Mouse (Mus musculus): Measurements from ENCODE around the gene Slc37a1. TPM values are rescaled to one million over a fixed set of nuclear protein-coding genes. Genes with fewer than 3 reads are reported as not detected.
A peak's percentile ranks its signal among the peaks of the same experiment; 100 is the strongest.

Gene Slc37a1
- polyA plus RNA-seq, 1 experiment from 2014 or later = 1.8 TPM

DNA sequence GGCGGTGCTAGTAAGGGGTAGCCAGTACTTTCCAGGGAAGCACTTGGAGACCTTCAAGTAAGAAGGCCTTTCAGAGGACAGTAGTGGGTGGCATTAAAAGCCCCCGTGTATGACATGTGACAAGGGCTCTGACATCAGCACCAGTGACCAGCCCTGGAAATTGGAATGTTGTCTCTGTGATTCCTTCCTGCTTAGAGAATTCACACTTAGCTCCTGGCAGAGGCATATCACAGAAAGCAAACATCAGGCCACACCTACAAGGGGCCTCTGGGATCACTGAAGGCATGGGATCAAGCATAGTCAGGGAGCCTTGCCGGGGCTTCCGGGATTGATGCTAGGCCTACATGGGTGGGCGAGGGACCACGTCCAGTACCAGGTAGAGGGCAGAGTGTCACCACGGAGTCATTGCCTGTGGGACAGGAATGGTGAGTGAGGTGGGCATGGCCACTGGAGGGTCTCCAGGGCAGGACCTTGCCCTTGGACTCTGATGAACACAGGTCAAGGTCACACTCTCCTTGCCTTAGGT is 21.8 kb downstream of the Slc37a1 start:
- Histone ChIP-seq H3K9ac (replicated peaks; ENCODE audit: low read length) (no peak overlapping the region), H3K36me3 (replicated peaks; ENCODE audit: control insufficient read depth, insufficient read depth, low read depth, low read length) (no peaks in the 10 kb centered on the region), H3K4me3 (ENCODE audit: low read depth, low read length) (no peak overlapping the region), H3K27me3 (ENCODE audit: control insufficient read depth, insufficient read depth, low read length) (no peaks in the 10 kb centered on the region), H3K4me1 (ENCODE audit: control insufficient read depth, insufficient read depth, low read length) (peaks cover 3% of the 10 kb centered on the region; the same call in 1 of the 2 replicates), H3K27ac (replicated peaks; ENCODE audit: low read depth, low read length) (no peak overlapping the region), H3K4me2 (ENCODE audit: low read depth, low read length) (no peak overlapping the region), H3K9me3 (replicated peaks; ENCODE audit: control insufficient read depth, low read length) (no peaks in the 10 kb centered on the region)
- 88% methylated on average over 7 of the region's 7 CpGs for WGBS
- no peak for ATAC-seq (replicated peaks; ENCODE audit: insufficient number of reproducible peaks, low FRiP score, low TSS enrichment, low read depth)
- DNase-seq (ENCODE audit: low spot score) = no peak

GRCm38 (mm10) chr17:31309281-31309793 is 22.7 kb downstream of the Slc37a1 start:
- H3K9me3 ChIP-seq (replicated peaks; ENCODE audit: control insufficient read depth, low read length) = no peaks in the 10 kb centered on the region
- no peak overlapping the region for H3K4me2 ChIP-seq (ENCODE audit: low read depth, low read length)
- H3K27me3 ChIP-seq (ENCODE audit: control insufficient read depth, insufficient read depth, low read length) = no peaks in the 10 kb centered on the region
- no peak overlapping the region; the same call in 1 of the 2 replicates for H3K27ac ChIP-seq (replicated peaks; ENCODE audit: low read depth, low read length)
- H3K4me3 ChIP-seq (ENCODE audit: low read depth, low read length) = no peak overlapping the region
- WGBS = 25% methylated on average over 6 of the region's 6 CpGs
- no peak overlapping the region for H3K9ac ChIP-seq (replicated peaks; ENCODE audit: low read length)
- ATAC-seq (replicated peaks; ENCODE audit: insufficient number of reproducible peaks, low FRiP score, low TSS enrichment, low read depth) = peak; percentile 79
- peak; percentile 91 for DNase-seq (ENCODE audit: low spot score)
- peaks cover 3% of the 10 kb centered on the region; the same call in 1 of the 2 replicates for H3K4me1 ChIP-seq (ENCODE audit: control insufficient read depth, insufficient read depth, low read length)
- H3K36me3 ChIP-seq (replicated peaks; ENCODE audit: control insufficient read depth, insufficient read depth, low read depth, low read length) = no peaks in the 10 kb centered on the region

DNA sequence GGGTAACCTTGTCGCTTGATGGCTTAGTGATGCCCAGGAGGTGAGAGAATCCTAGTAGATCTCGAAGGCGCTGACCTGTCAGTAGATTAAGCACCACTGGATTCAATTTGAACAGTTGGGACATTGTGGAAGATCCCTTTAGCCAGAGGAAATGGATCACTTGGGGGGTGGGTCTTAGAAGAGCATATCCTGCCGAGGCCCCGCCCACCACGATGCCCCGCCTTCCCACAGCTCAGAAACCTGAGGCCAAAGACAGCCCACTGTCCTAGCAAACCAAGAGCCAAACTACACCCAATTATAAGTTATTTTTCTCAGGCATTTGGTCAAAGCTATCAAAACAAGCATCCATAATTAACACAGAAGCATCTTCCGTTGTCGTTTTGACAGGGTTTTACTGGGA is 24.5 kb downstream of the Slc37a1 start:
- Histone ChIP-seq H3K27ac (replicated peaks; ENCODE audit: low read depth, low read length) (no peak overlapping the region), H3K9me3 (replicated peaks; ENCODE audit: control insufficient read depth, low read length) (no peaks in the 10 kb centered on the region), H3K4me2 (ENCODE audit: low read depth, low read length) (no peak overlapping the region), H3K4me1 (ENCODE audit: control insufficient read depth, insufficient read depth, low read length) (no peaks in the 10 kb centered on the region), H3K9ac (replicated peaks; ENCODE audit: low read length) (no peak overlapping the region), H3K27me3 (ENCODE audit: control insufficient read depth, insufficient read depth, low read length) (no peaks in the 10 kb centered on the region), H3K4me3 (ENCODE audit: low read depth, low read length) (no peak overlapping the region), H3K36me3 (replicated peaks; ENCODE audit: control insufficient read depth, insufficient read depth, low read depth, low read length) (no peaks in the 10 kb centered on the region)
- ATAC-seq (replicated peaks; ENCODE audit: insufficient number of reproducible peaks, low FRiP score, low TSS enrichment, low read depth) (no peak), DNase-seq (ENCODE audit: low spot score) (no peak)
- WGBS = 75% methylated on average over 9 of the region's 9 CpGs

DNA sequence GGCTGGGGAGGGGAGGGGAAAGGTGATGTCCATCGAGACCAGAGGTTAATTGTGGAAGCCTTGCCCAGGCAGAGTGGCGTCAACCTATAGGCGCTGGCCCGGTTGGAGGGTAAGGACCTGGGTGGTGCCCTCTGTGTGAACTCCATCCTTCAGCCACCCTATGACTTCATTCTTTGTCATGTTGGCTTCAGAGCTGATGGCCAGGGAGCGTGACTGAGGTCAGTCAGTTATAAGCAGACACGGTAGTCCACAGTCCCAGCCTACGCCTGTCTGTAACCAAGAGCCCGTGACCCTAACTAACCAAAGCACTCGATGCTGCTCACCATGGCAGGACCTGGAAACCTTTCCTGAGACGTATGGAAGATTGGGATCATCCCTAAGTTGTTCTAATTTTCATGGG is 26.1 kb downstream of the Slc37a1 start:
- Histone ChIP-seq H3K9me3 (replicated peaks; ENCODE audit: control insufficient read depth, low read length) (no peaks in the 10 kb centered on the region), H3K4me3 (ENCODE audit: low read depth, low read length) (no peak overlapping the region), H3K4me1 (ENCODE audit: control insufficient read depth, insufficient read depth, low read length) (no peaks in the 10 kb centered on the region), H3K4me2 (ENCODE audit: low read depth, low read length) (no peak overlapping the region), H3K27me3 (ENCODE audit: control insufficient read depth, insufficient read depth, low read length) (no peaks in the 10 kb centered on the region), H3K27ac (replicated peaks; ENCODE audit: low read depth, low read length) (no peak overlapping the region), H3K9ac (replicated peaks; ENCODE audit: low read length) (no peak overlapping the region), H3K36me3 (replicated peaks; ENCODE audit: control insufficient read depth, insufficient read depth, low read depth, low read length) (no peaks in the 10 kb centered on the region)
- DNase-seq (ENCODE audit: low spot score) (no peak), ATAC-seq (replicated peaks; ENCODE audit: insufficient number of reproducible peaks, low FRiP score, low TSS enrichment, low read depth) (no peak)
- 65% methylated on average over 10 of the region's 10 CpGs for WGBS

GRCm38 (mm10) chr17:31315046-31315792 is 28.6 kb downstream of the Slc37a1 start:
- DNase-seq (ENCODE audit: low spot score) (no peak), ATAC-seq (replicated peaks; ENCODE audit: insufficient number of reproducible peaks, low FRiP score, low TSS enrichment, low read depth) (no peak)
- 32% methylated on average over 13 of the region's 13 CpGs for WGBS
- Histone ChIP-seq H3K36me3 (replicated peaks; ENCODE audit: control insufficient read depth, insufficient read depth, low read depth, low read length) (no peaks in the 10 kb centered on the region), H3K4me2 (ENCODE audit: low read depth, low read length) (no peak overlapping the region), H3K4me3 (ENCODE audit: low read depth, low read length) (no peak overlapping the region), H3K9ac (replicated peaks; ENCODE audit: low read length) (no peak overlapping the region), H3K9me3 (replicated peaks; ENCODE audit: control insufficient read depth, low read length) (no peaks in the 10 kb centered on the region), H3K4me1 (ENCODE audit: control insufficient read depth, insufficient read depth, low read length) (no peaks in the 10 kb centered on the region), H3K27ac (replicated peaks; ENCODE audit: low read depth, low read length) (no peak overlapping the region), H3K27me3 (ENCODE audit: control insufficient read depth, insufficient read depth, low read length) (no peaks in the 10 kb centered on the region)

DNA sequence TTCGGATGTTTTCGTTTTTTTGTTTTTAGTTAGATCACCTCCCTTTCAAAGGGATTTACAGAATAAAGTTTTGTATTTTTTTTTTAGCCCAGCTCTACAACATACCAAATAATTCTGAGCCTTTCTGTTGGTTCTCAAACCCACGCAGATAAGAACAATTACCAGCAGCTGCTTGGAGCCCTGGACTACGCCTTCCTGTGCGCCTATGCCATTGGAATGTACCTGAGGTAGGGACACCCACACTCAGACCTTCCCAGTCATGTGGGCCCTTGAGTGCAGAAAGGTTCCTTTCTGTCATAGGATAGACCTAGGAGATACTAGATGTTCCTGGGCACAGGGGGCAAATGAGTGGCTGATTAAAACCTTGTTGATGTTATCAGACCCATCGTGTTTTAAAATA is 29.4 kb downstream of the Slc37a1 start:
- H3K27me3 ChIP-seq (ENCODE audit: control insufficient read depth, insufficient read depth, low read length) = no peaks in the 10 kb centered on the region
- H3K9ac ChIP-seq (replicated peaks; ENCODE audit: low read length) = no peak overlapping the region
- no peak overlapping the region for H3K4me3 ChIP-seq (ENCODE audit: low read depth, low read length)
- no peaks in the 10 kb centered on the region for H3K4me1 ChIP-seq (ENCODE audit: control insufficient read depth, insufficient read depth, low read length)
- H3K36me3 ChIP-seq (replicated peaks; ENCODE audit: control insufficient read depth, insufficient read depth, low read depth, low read length) = no peaks in the 10 kb centered on the region
- 82% methylated on average over 6 of the region's 6 CpGs for WGBS
- H3K27ac ChIP-seq (replicated peaks; ENCODE audit: low read depth, low read length) = no peak overlapping the region
- no peak overlapping the region for H3K4me2 ChIP-seq (ENCODE audit: low read depth, low read length)
- no peak for DNase-seq (ENCODE audit: low spot score)
- no peaks in the 10 kb centered on the region for H3K9me3 ChIP-seq (replicated peaks; ENCODE audit: control insufficient read depth, low read length)
- no peak for ATAC-seq (replicated peaks; ENCODE audit: insufficient number of reproducible peaks, low FRiP score, low TSS enrichment, low read depth)

DNA sequence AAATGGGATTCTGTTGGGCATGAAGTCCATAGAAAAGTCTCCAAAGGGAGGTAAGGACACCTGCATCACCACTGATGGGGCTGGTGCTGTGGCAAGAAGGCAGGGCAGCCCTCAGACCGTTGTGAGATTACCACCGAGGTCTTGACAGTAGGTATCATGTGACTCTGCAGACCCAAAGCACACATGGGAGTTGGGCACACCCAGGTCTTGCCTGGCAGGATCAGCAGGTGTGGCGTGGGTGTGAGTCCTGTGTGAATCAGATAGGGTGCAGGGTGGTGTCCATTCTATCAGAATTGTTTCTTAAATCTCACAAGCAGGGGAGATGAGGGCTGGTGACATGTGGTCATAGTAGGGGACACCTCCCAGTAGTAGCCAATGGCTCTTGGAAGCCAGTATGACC is 30.4 kb downstream of the Slc37a1 start:
- Histone ChIP-seq H3K27me3 (ENCODE audit: control insufficient read depth, insufficient read depth, low read length) (no peaks in the 10 kb centered on the region), H3K9ac (replicated peaks; ENCODE audit: low read length) (no peak overlapping the region), H3K27ac (replicated peaks; ENCODE audit: low read depth, low read length) (no peak overlapping the region), H3K4me2 (ENCODE audit: low read depth, low read length) (no peak overlapping the region), H3K36me3 (replicated peaks; ENCODE audit: control insufficient read depth, insufficient read depth, low read depth, low read length) (no peaks in the 10 kb centered on the region), H3K4me1 (ENCODE audit: control insufficient read depth, insufficient read depth, low read length) (no peaks in the 10 kb centered on the region), H3K4me3 (ENCODE audit: low read depth, low read length) (no peak overlapping the region), H3K9me3 (replicated peaks; ENCODE audit: control insufficient read depth, low read length) (no peaks in the 10 kb centered on the region)
- WGBS = 88% methylated on average over 3 of the region's 3 CpGs
- DNase-seq (ENCODE audit: low spot score) (no peak), ATAC-seq (replicated peaks; ENCODE audit: insufficient number of reproducible peaks, low FRiP score, low TSS enrichment, low read depth) (no peak)

- ATAC-seq (replicated peaks; ENCODE audit: insufficient number of reproducible peaks, low FRiP score, low TSS enrichment, low read depth) (no peak), DNase-seq (ENCODE audit: low spot score) (no peak)
- Histone ChIP-seq H3K36me3 (replicated peaks; ENCODE audit: control insufficient read depth, insufficient read depth, low read depth, low read length) (no peaks in the 10 kb centered on the region), H3K4me3 (ENCODE audit: low read depth, low read length) (no peak overlapping the region), H3K4me1 (ENCODE audit: control insufficient read depth, insufficient read depth, low read length) (no peaks in the 10 kb centered on the region), H3K27me3 (ENCODE audit: control insufficient read depth, insufficient read depth, low read length) (no peaks in the 10 kb centered on the region), H3K9ac (replicated peaks; ENCODE audit: low read length) (no peak overlapping the region), H3K27ac (replicated peaks; ENCODE audit: low read depth, low read length) (no peak overlapping the region), H3K4me2 (ENCODE audit: low read depth, low read length) (no peak overlapping the region), H3K9me3 (replicated peaks; ENCODE audit: control insufficient read depth, low read length) (no peaks in the 10 kb centered on the region)
- 48% methylated on average over 22 of the region's 22 CpGs for WGBS
Observed at GRCm38 (mm10) chr17:31317521-31318272, 31.1 kb downstream of the Slc37a1 start.
